Mouse (Mus musculus): ENCODE data around the gene Hemk1. TPM values are rescaled to one million over a fixed set of nuclear protein-coding genes. Genes with fewer than 3 reads are reported as not detected.

The Hemk1 gene
- 2.2 TPM for polyA plus RNA-seq (2014; fragmentation: Illumina TruSeq; extraction: RNeasy Lipid Tissue Mini Kit (QIAGEN cat#74804); ENCODE audit: low read depth, low replicate concordance)

GRCm38 (mm10) chr9:107338172-107338883 is at the start of gene Hemk1:
TSS of gene Hemk1 (minus strand) at chr9:107338350.

GRCm38 (mm10) chr9:107340267-107340859 is 2.2 kb upstream of the Hemk1 start, which contains the start of gene 6430571L13Rik:
TSS of gene 6430571L13Rik (plus strand) at chr9:107340602.

GRCm38 (mm10) chr9:107296016-107296040 is 42.3 kb downstream of the Hemk1 start, which contains the start of gene Cish:
TSS of gene Cish (plus strand) at chr9:107296026.

GRCm38 (mm10) chr9:107289211-107290076 is 48.7 kb downstream of the Hemk1 start, which contains the start of gene Mapkapk3:
TSS of gene Mapkapk3 (minus strand) at chr9:107289877.

Other genes starting within 250 kb of the Hemk1 start
- gene Dock3, start 106.4 kb downstream of the Hemk1 start, polyA plus RNA-seq (2014; fragmentation: Illumina TruSeq; extraction: RNeasy Lipid Tissue Mini Kit (QIAGEN cat#74804); ENCODE audit: low read depth, low replicate concordance): 1.9 TPM
- 15.5 TPM for gene Mapkapk3, start 48.5 kb downstream of the Hemk1 start, polyA plus RNA-seq (2014; fragmentation: Illumina TruSeq; extraction: RNeasy Lipid Tissue Mini Kit (QIAGEN cat#74804); ENCODE audit: low read depth, low replicate concordance)
- gene Cish, start 42.3 kb downstream of the Hemk1 start, polyA plus RNA-seq (2014; fragmentation: Illumina TruSeq; extraction: RNeasy Lipid Tissue Mini Kit (QIAGEN cat#74804); ENCODE audit: low read depth, low replicate concordance): 2.5 TPM
- not detected for gene 6430571L13Rik, start 2.3 kb upstream of the Hemk1 start, polyA plus RNA-seq (2014; fragmentation: Illumina TruSeq; extraction: RNeasy Lipid Tissue Mini Kit (QIAGEN cat#74804); ENCODE audit: low read depth, low replicate concordance)
- gene Cacna2d2, start 61.3 kb upstream of the Hemk1 start, polyA plus RNA-seq (2014; fragmentation: Illumina TruSeq; extraction: RNeasy Lipid Tissue Mini Kit (QIAGEN cat#74804); ENCODE audit: low read depth, low replicate concordance): 0.98 TPM
- gene Tmem115, start 195.6 kb upstream of the Hemk1 start, polyA plus RNA-seq (2014; fragmentation: Illumina TruSeq; extraction: RNeasy Lipid Tissue Mini Kit (QIAGEN cat#74804); ENCODE audit: low read depth, low replicate concordance): not detected
- gene Cyb561d2, start 203.8 kb upstream of the Hemk1 start, polyA plus RNA-seq (2014; fragmentation: Illumina TruSeq; extraction: RNeasy Lipid Tissue Mini Kit (QIAGEN cat#74804); ENCODE audit: low read depth, low replicate concordance): 1.6 TPM
- 2.0 TPM for gene Nprl2, start 203.9 kb upstream of the Hemk1 start, polyA plus RNA-seq (2014; fragmentation: Illumina TruSeq; extraction: RNeasy Lipid Tissue Mini Kit (QIAGEN cat#74804); ENCODE audit: low read depth, low replicate concordance)
- not detected for gene Zmynd10, start 208.9 kb upstream of the Hemk1 start, polyA plus RNA-seq (2014; fragmentation: Illumina TruSeq; extraction: RNeasy Lipid Tissue Mini Kit (QIAGEN cat#74804); ENCODE audit: low read depth, low replicate concordance)
- 33.5 TPM for gene Rassf1, start 213.2 kb upstream of the Hemk1 start, polyA plus RNA-seq (2014; fragmentation: Illumina TruSeq; extraction: RNeasy Lipid Tissue Mini Kit (QIAGEN cat#74804); ENCODE audit: low read depth, low replicate concordance)
- 20.1 TPM for gene Tusc2, start 224.9 kb upstream of the Hemk1 start, polyA plus RNA-seq (2014; fragmentation: Illumina TruSeq; extraction: RNeasy Lipid Tissue Mini Kit (QIAGEN cat#74804); ENCODE audit: low read depth, low replicate concordance)
- gene Hyal2, start 229.6 kb upstream of the Hemk1 start, polyA plus RNA-seq (2014; fragmentation: Illumina TruSeq; extraction: RNeasy Lipid Tissue Mini Kit (QIAGEN cat#74804); ENCODE audit: low read depth, low replicate concordance): 0.28 TPM
- gene Hyal1, start 238.6 kb upstream of the Hemk1 start, polyA plus RNA-seq (2014; fragmentation: Illumina TruSeq; extraction: RNeasy Lipid Tissue Mini Kit (QIAGEN cat#74804); ENCODE audit: low read depth, low replicate concordance): 2.7 TPM
- gene Naa80, start 240.5 kb upstream of the Hemk1 start, polyA plus RNA-seq (2014; fragmentation: Illumina TruSeq; extraction: RNeasy Lipid Tissue Mini Kit (QIAGEN cat#74804); ENCODE audit: low read depth, low replicate concordance): 1.5 TPM
- gene Hyal3, start 242.5 kb upstream of the Hemk1 start, polyA plus RNA-seq (2014; fragmentation: Illumina TruSeq; extraction: RNeasy Lipid Tissue Mini Kit (QIAGEN cat#74804); ENCODE audit: low read depth, low replicate concordance): not detected
- gene Ifrd2, start 249.3 kb upstream of the Hemk1 start, polyA plus RNA-seq (2014; fragmentation: Illumina TruSeq; extraction: RNeasy Lipid Tissue Mini Kit (QIAGEN cat#74804); ENCODE audit: low read depth, low replicate concordance): 25.5 TPM

Data from sigmoid colon, adult 10 weeks (tissue).